Mouse (Mus musculus) midbrain, embryonic 11.5 days (tissue): ENCODE results near the gene Dennd1a. TPM values are rescaled to one million over a fixed set of nuclear protein-coding genes. Genes with fewer than 3 reads are reported as not detected.
"Not testable (repeated sequence)": the region's sequence is repeated elsewhere in the genome, so short reads cannot be mapped to it uniquely, and the experiment has no call there.

Experiments
- ATAC-seq: fragments of 200-750 bp; cut with Nextera tagmentation; 2 replicates; pipeline ENCODE4 v1.8.0; 2017; ENCODE audit warnings: moderate TSS enrichment, moderate library complexity; ENCODE audit not compliant: low FRiP score
- DNase-seq: peaks from one replicate; pipeline ENCODE4 v3.0.0; 2015; ENCODE audit warnings: low spot score; ENCODE audit errors: missing footprints
- H3K27ac ChIP-seq: fragments of 300-500 bp; sonication (generic); 2 replicates; pipeline ENCODE4 v1.5.1; 2014; ENCODE audit warnings: low read depth, low read length
- H3K27me3 ChIP-seq: fragments of 300-500 bp; sonication (generic); 2 replicates; pipeline ENCODE4 v1.6.1; 2014; ENCODE audit warnings: mild to moderate bottlenecking, low read length, moderate library complexity, mixed read lengths; ENCODE audit not compliant: control insufficient read depth, insufficient read depth
- H3K36me3 ChIP-seq: fragments of 300-500 bp; sonication (generic); 2 replicates; pipeline ENCODE4 v1.6.1; 2014; ENCODE audit warnings: mild to moderate bottlenecking, low read length, moderate library complexity, mixed read lengths; ENCODE audit not compliant: control insufficient read depth, insufficient read depth
- H3K4me1 ChIP-seq: fragments of 300-500 bp; sonication (generic); 2 replicates; pipeline ENCODE4 v1.6.1; 2014; ENCODE audit warnings: low read length; ENCODE audit not compliant: control insufficient read depth, insufficient read depth
- H3K4me2 ChIP-seq: fragments of 300-500 bp; sonication (generic); 2 replicates; pipeline ENCODE4 v1.6.1; 2014; ENCODE audit warnings: mild to moderate bottlenecking, moderate library complexity
- H3K4me3 ChIP-seq: fragments of 300-500 bp; sonication (generic); 2 replicates; pipeline ENCODE4 v1.5.1; 2014; ENCODE audit warnings: low read depth, low read length
- H3K9ac ChIP-seq: fragments of 300-500 bp; sonication (generic); 2 replicates; pipeline ENCODE4 v1.6.1; 2014; ENCODE audit warnings: low read length
- H3K9me3 ChIP-seq: fragments of 300-500 bp; sonication (generic); 2 replicates; pipeline ENCODE4 v1.6.1; 2016; ENCODE audit warnings: low read length; ENCODE audit not compliant: control insufficient read depth
- WGBS: fragments of 180-500 bp; shearing (Covaris S2); extraction: QIAGEN DNeasy Blood & Tissue Kit; methylation state at CpG from one replicate; pipeline ENCODE4 v1.1.7; 2014; 5-methylcytosine and 5-hydroxymethylcytosine counted together
- polyA plus RNA-seq: library from polyadenylated mRNA; unstranded; fragments of >200 nt; fragmentation: Nextera tagmentation; extraction: Ambion mirVana; gene quantifications from 2 replicates; pipeline ENCODE4 v1.2.1, GENCODE M21; 2014

Gene Dennd1a
- polyA plus RNA-seq, 1 experiment from 2014 or later: 8.8 TPM

GRCm38 (mm10) chr2:37945598-37946336, 341.4 kb downstream of the Dennd1a start:
- Histone ChIP-seq H3K4me2 (no peak overlapping the region), H3K9ac (no peak overlapping the region), H3K27ac (no peak overlapping the region), H3K9me3 (no peaks in the 10 kb centered on the region), H3K27me3 (no peaks in the 10 kb centered on the region), H3K36me3 (no peaks in the 10 kb centered on the region), H3K4me1 (no peaks in the 10 kb centered on the region), H3K4me3 (no peak overlapping the region)
- DNase-seq (no peak), ATAC-seq (no peak)
- 70% methylated on average over 9 of the region's 9 CpGs for WGBS

GRCm38 (mm10) chr2:37942906-37943305, 344.3 kb downstream of the Dennd1a start:
- no peak for DNase-seq
- no peak overlapping the region for H3K9ac ChIP-seq
- H3K36me3 ChIP-seq: no peaks in the 10 kb centered on the region
- H3K9me3 ChIP-seq: no peaks in the 10 kb centered on the region
- ATAC-seq: no peak
- peaks cover 4% of the 10 kb centered on the region; the same call in 1 of the 2 replicates for H3K4me1 ChIP-seq
- no peaks in the 10 kb centered on the region; the same call in 1 of the 2 replicates for H3K27me3 ChIP-seq
- no peak overlapping the region for H3K4me2 ChIP-seq
- H3K27ac ChIP-seq: no peak overlapping the region
- H3K4me3 ChIP-seq: no peak overlapping the region
- WGBS: 84% methylated on average over 2 of the region's 2 CpGs

- ATAC-seq (no peak), DNase-seq (no peak)
- Histone ChIP-seq H3K4me1 (peaks cover 4% of the 10 kb centered on the region; the same call in 1 of the 2 replicates), H3K4me2 (no peak overlapping the region), H3K27ac (no peak overlapping the region), H3K4me3 (no peak overlapping the region), H3K27me3 (no peaks in the 10 kb centered on the region; the same call in 1 of the 2 replicates), H3K36me3 (no peaks in the 10 kb centered on the region), H3K9me3 (no peaks in the 10 kb centered on the region), H3K9ac (no peak overlapping the region)
Measured at GRCm38 (mm10) chr2:37941741-37942140, 345.4 kb downstream of the Dennd1a start.

- no peaks in the 10 kb centered on the region for H3K9me3 ChIP-seq
- H3K4me1 ChIP-seq: peaks cover 4% of the 10 kb centered on the region; the same call in 1 of the 2 replicates
- H3K36me3 ChIP-seq: no peaks in the 10 kb centered on the region
- no peak overlapping the region for H3K27ac ChIP-seq
- no peak overlapping the region for H3K4me2 ChIP-seq
- no peak overlapping the region for H3K4me3 ChIP-seq
- H3K27me3 ChIP-seq: no peaks in the 10 kb centered on the region; the same call in 1 of the 2 replicates
- WGBS: 92% methylated on average over 4 of the region's 4 CpGs
- DNase-seq (no peak), ATAC-seq (no peak)
- H3K9ac ChIP-seq: no peak overlapping the region
Measured at GRCm38 (mm10) chr2:37940845-37941361, 346.3 kb downstream of the Dennd1a start.

- no peaks in the 10 kb centered on the region for H3K9me3 ChIP-seq
- WGBS: 11% methylated on average over 1 of the region's 1 CpGs
- H3K27ac ChIP-seq: no peak overlapping the region
- ATAC-seq: no peak
- no peak overlapping the region for H3K4me3 ChIP-seq
- H3K9ac ChIP-seq: no peak overlapping the region
- H3K27me3 ChIP-seq: peaks cover 1% of the 10 kb centered on the region; the same call in 1 of the 2 replicates
- H3K36me3 ChIP-seq: no peaks in the 10 kb centered on the region
- H3K4me1 ChIP-seq: peaks cover 4% of the 10 kb centered on the region; the same call in 1 of the 2 replicates
- DNase-seq: peak; percentile 26
- H3K4me2 ChIP-seq: no peak overlapping the region
Measured at GRCm38 (mm10) chr2:37939997-37940396, 347.2 kb downstream of the Dennd1a start.

GRCm38 (mm10) chr2:37936922-37937321, 350.3 kb downstream of the Dennd1a start:
- not testable (repeated sequence) for H3K27ac ChIP-seq, ATAC-seq, H3K4me3 ChIP-seq, H3K4me2 ChIP-seq, H3K9me3 ChIP-seq, H3K9ac ChIP-seq, H3K4me1 ChIP-seq, H3K36me3 ChIP-seq
- peaks cover 11% of the 10 kb centered on the region for H3K27me3 ChIP-seq
- 72% methylated on average over 4 of the region's 4 CpGs for WGBS
- DNase-seq: peak; percentile 66

GRCm38 (mm10) chr2:37932240-37932639, 354.9 kb downstream of the Dennd1a start:
- Histone ChIP-seq H3K27ac (no peak overlapping the region), H3K4me3 (no peak overlapping the region), H3K27me3 (peaks cover 23% of the 10 kb centered on the region), H3K4me2 (no peak overlapping the region), H3K36me3 (no peaks in the 10 kb centered on the region), H3K4me1 (peaks cover 14% of the 10 kb centered on the region), H3K9me3 (no peaks in the 10 kb centered on the region), H3K9ac (no peak overlapping the region)
- WGBS: 93% methylated on average over 1 of the region's 1 CpGs
- DNase-seq (peak; percentile 69), ATAC-seq (no peak)

- H3K4me1 ChIP-seq: peaks cover 14% of the 10 kb centered on the region
- no peak overlapping the region for H3K4me2 ChIP-seq
- peak; percentile 88 for DNase-seq
- peak; percentile 90 for ATAC-seq
- H3K9ac ChIP-seq: no peak overlapping the region
- no peaks in the 10 kb centered on the region for H3K36me3 ChIP-seq
- no peak overlapping the region for H3K4me3 ChIP-seq
- H3K27me3 ChIP-seq: peaks cover 25% of the 10 kb centered on the region
- WGBS: 32% methylated on average over 5 of the region's 5 CpGs
- no peaks in the 10 kb centered on the region for H3K9me3 ChIP-seq
- no peak overlapping the region for H3K27ac ChIP-seq
Measured at GRCm38 (mm10) chr2:37931018-37931930, 355.9 kb downstream of the Dennd1a start.

- Histone ChIP-seq H3K9ac (no peak overlapping the region), H3K9me3 (no peaks in the 10 kb centered on the region), H3K4me2 (no peak overlapping the region), H3K27me3 (peaks cover 14% of the 10 kb centered on the region; the same call in 1 of the 2 replicates), H3K4me1 (peaks cover 8% of the 10 kb centered on the region), H3K36me3 (no peaks in the 10 kb centered on the region), H3K27ac (no peak overlapping the region), H3K4me3 (no peak overlapping the region)
- WGBS: 73% methylated on average over 5 of the region's 5 CpGs
- ATAC-seq: no peak
- DNase-seq: peak; percentile 86
Measured at GRCm38 (mm10) chr2:37926133-37926503, 361.1 kb downstream of the Dennd1a start.
